Comparison of ENCODE assay signal across 9 mouse cellular contexts in the genomic region with DNA sequence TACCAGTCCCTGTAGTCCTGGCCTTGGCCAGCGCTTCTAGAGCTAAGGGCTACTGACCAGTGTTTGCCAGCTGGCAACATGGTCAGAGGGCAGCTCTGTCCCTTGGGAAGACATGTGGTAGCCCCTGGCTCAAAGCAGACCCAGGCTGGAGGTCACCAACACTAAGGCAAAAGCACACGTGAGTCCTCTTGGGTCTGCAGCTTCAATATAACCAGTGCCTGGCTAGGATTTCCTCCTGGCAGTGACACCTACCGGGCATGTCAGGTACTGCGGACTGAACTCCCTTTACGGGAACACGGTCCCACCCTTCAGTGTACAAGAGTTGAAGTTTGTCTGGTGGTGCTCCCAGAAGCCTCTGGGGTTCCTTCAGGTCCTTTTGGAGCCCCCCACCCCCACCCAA. TPM values are rescaled to one million over a fixed set of nuclear protein-coding genes. Genes with fewer than 3 reads are reported as not detected.
DNase-seq lines count a peak whose midpoint lies in the region; ATAC-seq and TF ChIP-seq lines count a peak whose summit lies in the region.
"Had no signal": no experiment of that assay in that cellular context is flagged by ENCODE, and none has a peak within 500 bp of the region (broad histone marks: within the 10 kb centered on the region; RNA-seq: fewer than 3 reads in every experiment).

No protein-coding gene starts in this region.

- no peak overlapping the region for H3K9ac ChIP-seq in lung, embryonic 15.5 days
- H3K9ac ChIP-seq: limb, embryonic 15.5 days had no signal

- peaks cover 57% of the 10 kb centered on the region for H3K27me3 ChIP-seq in E14TG2a.4 (ENCODE audit: insufficient read depth, low read length)
- peaks cover 14% of the 10 kb centered on the region; the same call in 1 of the 2 replicates for H3K27me3 ChIP-seq in lung, embryonic 15.5 days

- no peaks in the 10 kb centered on the region for H3K36me3 ChIP-seq in E14TG2a.4 (ENCODE audit: insufficient read depth, low read length)
- H3K36me3 ChIP-seq in lung, embryonic 15.5 days, result no peaks in the 10 kb centered on the region
- H3K36me3 ChIP-seq: limb, embryonic 15.5 days had no signal

- no peak overlapping the region for H3K27ac ChIP-seq in lung, embryonic 15.5 days
- H3K27ac ChIP-seq: limb, embryonic 15.5 days had no signal

- peak; percentile 85 for DNase-seq in brain, adult 2 months (ENCODE audit: low read depth, low spot score)
- DNase-seq in fibroblast of lung, adult 2 months (ENCODE audit: low read depth), result peak; percentile 59
- peak; percentile 62 for DNase-seq in heart, postnatal 25 days (ENCODE audit: low spot score)
- DNase-seq in layer of hippocampus, adult 8-10 months (ENCODE audit: low spot score in 2 of 2), result peak; percentile 75 to 91
- DNase-seq in ovary, postnatal 36 days (ENCODE audit: low spot score), result peak; percentile 84
- peak; percentile 82 for DNase-seq in thymus, postnatal 14 days

- H3K4me1 ChIP-seq in E14TG2a.4 (replicated peaks; ENCODE audit: low read depth, low read length), result peaks cover 39% of the 10 kb centered on the region
- peaks cover 7% of the 10 kb centered on the region for H3K4me1 ChIP-seq in lung, embryonic 15.5 days

- peak; percentile 90 for TF ChIP-seq CTCF in E14TG2a.4 (conservative IDR thresholded peaks at IDR 0.05; ENCODE audit: low read length)

- no peak overlapping the region for H3K4me2 ChIP-seq in lung, embryonic 15.5 days
- H3K4me2 ChIP-seq: limb, embryonic 15.5 days had no signal

- peak; percentile 13; the same call in 1 of the 2 replicates for ATAC-seq in lung, embryonic 15.5 days (ENCODE audit: borderline replicate concordance, extremely low read depth, low FRiP score, low TSS enrichment)

- H3K4me3 ChIP-seq in E14TG2a.4 (replicated peaks; ENCODE audit: low read length), result no peak overlapping the region
- no peak overlapping the region for H3K4me3 ChIP-seq in lung, embryonic 15.5 days
- H3K4me3 ChIP-seq: limb, embryonic 15.5 days had no signal

- intact Hi-C loops in heart, postnatal 25 days (cut with DNase I), result loop anchor here (1.0 kb wide), 1 partner anchor 143 kb away; no protein-coding TSS in a partner anchor

- H3K9me3 ChIP-seq in E14TG2a.4 (ENCODE audit: low read length), result no peaks in the 10 kb centered on the region
- no peaks in the 10 kb centered on the region for H3K9me3 ChIP-seq in lung, embryonic 15.5 days
- H3K9me3 ChIP-seq: limb, embryonic 15.5 days had no signal

- 14% methylated on average over 6 of the region's 6 CpGs for WGBS in lung, embryonic 15.5 days

RNA-seq across cellular contexts. Expression of gene Slc7a10, which starts 16.8 kb away (rescaled TPM):
- under 1 TPM; 0.26 to 0.78 TPM for total RNA-seq in heart, postnatal 25 days (2021)
- 10 to 100 TPM; 34.9 to 45.2 (median 40.4) TPM for total RNA-seq in layer of hippocampus, adult 8-10 months (2022)
- 2.3 and 3.4 TPM in 2 replicates for polyA plus RNA-seq in lung, embryonic 15.5 days (2015; fragmentation: Nextera tagmentation; extraction: Ambion mirVana)

RNA-seq across cellular contexts. Expression of gene Lrp3, which starts 46.0 kb away (rescaled TPM):
- total RNA-seq in heart, postnatal 25 days (2021), result 1 to 10 TPM; 7.7 to 8.8 TPM
- total RNA-seq in layer of hippocampus, adult 8-10 months (2022), result 10 to 100 TPM; 69.0 to 77.4 (median 72.4) TPM
- polyA plus RNA-seq in lung, embryonic 15.5 days (2015; fragmentation: Nextera tagmentation; extraction: Ambion mirVana), result 7.7 and 7.9 TPM in 2 replicates

RNA-seq across cellular contexts. Expression of gene Cebpa, which starts 50.2 kb away (rescaled TPM):
- 1 to 10 TPM; 5.8 to 6.1 TPM for total RNA-seq in heart, postnatal 25 days (2021)
- 10 to 100 TPM; 15.4 to 55.7 (median 30.3) TPM for total RNA-seq in layer of hippocampus, adult 8-10 months (2022)
- 6.9 and 7.3 TPM in 2 replicates for polyA plus RNA-seq in lung, embryonic 15.5 days (2015; fragmentation: Nextera tagmentation; extraction: Ambion mirVana)

Comparison
In these comparisons a context has a peak if more than half of its experiments do, and no peak if none do; other contexts are left out.
1. RNA of gene Slc7a10, which starts 16.8 kb away (total RNA-seq): 34.9 to 45.2 TPM in layer of hippocampus, adult 8-10 months; 0.26 to 0.78 TPM in heart, postnatal 25 days; every median in the first group is over 10 times any median in the second.
2. RNA of gene Lrp3, which starts 46.0 kb away (total RNA-seq): 69.0 to 77.4 TPM in layer of hippocampus, adult 8-10 months; 7.7 to 8.8 TPM in heart, postnatal 25 days; every median in the first group is over 4 times any median in the second.
3. Peak in every context shown above with its lines, with median percentiles within 50 percentile points of each other: DNase-seq.